Mouse (Mus musculus): ENCODE measurements around the gene Npepps. TPM values are rescaled to one million over a fixed set of nuclear protein-coding genes. Genes with fewer than 3 reads are reported as not detected.
"Not testable (repeated sequence)": the region's sequence is repeated elsewhere in the genome, so short reads cannot be mapped to it uniquely, and the experiment has no call there.

Gene Npepps
- total RNA-seq, 2 experiments from 2014 or later = 24.6 to 38.7 TPM

GRCm38 (mm10) chr11:97296542-97296941 lies 16.1 kb upstream of the Npepps start:
- ATAC-seq (replicated peaks; ENCODE audit: poor library complexity) = no peak

GRCm38 (mm10) chr11:97292731-97293130 lies 12.3 kb upstream of the Npepps start:
- ATAC-seq (replicated peaks; ENCODE audit: poor library complexity) = no peak

- ATAC-seq (replicated peaks; ENCODE audit: poor library complexity) = no peak
These were observed 9.1 kb upstream of the Npepps start for GRCm38 (mm10) chr11:97289276-97290230.

- ATAC-seq (replicated peaks; ENCODE audit: poor library complexity) = no peak
These were observed 7.2 kb upstream of the Npepps start for GRCm38 (mm10) chr11:97287643-97288042.

GRCm38 (mm10) chr11:97286973-97287372 lies 6.5 kb upstream of the Npepps start:
- ATAC-seq (replicated peaks; ENCODE audit: poor library complexity) = no peak

GRCm38 (mm10) chr11:97285852-97286775 lies 5.7 kb upstream of the Npepps start:
- ATAC-seq (replicated peaks; ENCODE audit: poor library complexity) = no peak

GRCm38 (mm10) chr11:97284854-97285253 lies 4.4 kb upstream of the Npepps start:
- peak; percentile 21; the same call in 1 of the 2 replicates for ATAC-seq (replicated peaks; ENCODE audit: poor library complexity)

GRCm38 (mm10) chr11:97282179-97282578 lies 1.7 kb upstream of the Npepps start:
- no peak for ATAC-seq (replicated peaks; ENCODE audit: poor library complexity)

- peak; percentile 30 for ATAC-seq (replicated peaks; ENCODE audit: poor library complexity)
These were observed 828 bp downstream of the Npepps start for GRCm38 (mm10) chr11:97279405-97280215.

- ATAC-seq (replicated peaks; ENCODE audit: poor library complexity) = 0 out of 2 replicates have a peak, but pooled peaks have one; percentile 3
These were observed 1.4 kb downstream of the Npepps start for GRCm38 (mm10) chr11:97279040-97279404.

GRCm38 (mm10) chr11:97278456-97278855 lies 2.0 kb downstream of the Npepps start:
- ATAC-seq (replicated peaks; ENCODE audit: poor library complexity) = no peak

- ATAC-seq (replicated peaks; ENCODE audit: poor library complexity) = no peak
These were observed 3.3 kb downstream of the Npepps start for GRCm38 (mm10) chr11:97277166-97277565.

- ATAC-seq (replicated peaks; ENCODE audit: poor library complexity) = no peak
These were observed 4.4 kb downstream of the Npepps start for GRCm38 (mm10) chr11:97276019-97276418.

GRCm38 (mm10) chr11:97275349-97275748 lies 5.1 kb downstream of the Npepps start:
- no peak for ATAC-seq (replicated peaks; ENCODE audit: poor library complexity)

GRCm38 (mm10) chr11:97274947-97275346 lies 5.5 kb downstream of the Npepps start:
- ATAC-seq (replicated peaks; ENCODE audit: poor library complexity) = not testable (repeated sequence)

- peak; percentile 29; the same call in 1 of the 2 replicates for ATAC-seq (replicated peaks; ENCODE audit: poor library complexity)
These were observed 6.8 kb downstream of the Npepps start for GRCm38 (mm10) chr11:97273613-97274012.

- ATAC-seq (replicated peaks; ENCODE audit: poor library complexity) = no peak
These were observed 7.6 kb downstream of the Npepps start for GRCm38 (mm10) chr11:97272835-97273234.

- not testable (repeated sequence) for ATAC-seq (replicated peaks; ENCODE audit: poor library complexity)
These were observed 10.4 kb downstream of the Npepps start for GRCm38 (mm10) chr11:97270004-97270403.

GRCm38 (mm10) chr11:97266544-97266943 lies 13.9 kb downstream of the Npepps start:
- not testable (repeated sequence) for ATAC-seq (replicated peaks; ENCODE audit: poor library complexity)

- ATAC-seq (replicated peaks; ENCODE audit: poor library complexity) = not testable (repeated sequence)
These were observed 30.8 kb downstream of the Npepps start for GRCm38 (mm10) chr11:97249649-97250048.

Measured in megakaryocyte progenitor cell, adult 5-6 weeks (primary cell).